Mouse (Mus musculus) R1 (cell line): ENCODE measurements around the gene Pitpnc1.
"Not testable (repeated sequence)": the region's sequence is repeated elsewhere in the genome, so short reads cannot be mapped to it uniquely, and the experiment has no call there.

Experiments used
- DNase-seq: peaks from one replicate; pipeline ENCODE4 v3.0.0-alpha.2; 2018; ENCODE audit warnings: low read depth, low spot score

Gene Pitpnc1

DNA sequence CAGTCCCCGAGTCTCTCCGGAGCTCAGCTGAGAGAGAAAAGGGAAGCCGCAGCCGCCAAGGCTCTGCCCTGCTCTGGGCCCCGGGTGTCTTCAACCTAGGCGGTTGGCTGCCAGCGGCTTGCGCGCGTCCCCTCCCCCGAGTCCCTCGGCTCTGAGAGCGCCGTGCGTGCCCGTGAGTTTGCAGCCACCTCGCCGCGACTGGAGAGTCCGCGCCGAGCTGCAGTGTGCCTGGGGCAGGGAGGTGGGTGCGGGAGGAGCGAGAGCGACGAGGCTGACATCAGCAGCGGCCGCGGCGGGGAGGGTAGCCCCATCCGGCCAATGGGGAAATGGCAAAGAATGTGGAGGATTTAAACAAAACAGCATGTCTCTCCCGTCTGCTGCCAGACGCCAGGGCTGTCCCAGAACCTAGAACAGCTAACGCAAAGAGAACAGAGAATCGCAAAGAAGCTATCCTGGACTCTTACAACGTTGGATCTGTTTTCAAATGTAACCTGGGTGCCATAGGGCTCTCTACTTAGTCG lies at the start of gene Pitpnc1:
Pitpnc1 (minus strand) TSS at position 179 of the 521 bp plus-strand sequence.
- peak; percentile 92 for DNase-seq

DNA sequence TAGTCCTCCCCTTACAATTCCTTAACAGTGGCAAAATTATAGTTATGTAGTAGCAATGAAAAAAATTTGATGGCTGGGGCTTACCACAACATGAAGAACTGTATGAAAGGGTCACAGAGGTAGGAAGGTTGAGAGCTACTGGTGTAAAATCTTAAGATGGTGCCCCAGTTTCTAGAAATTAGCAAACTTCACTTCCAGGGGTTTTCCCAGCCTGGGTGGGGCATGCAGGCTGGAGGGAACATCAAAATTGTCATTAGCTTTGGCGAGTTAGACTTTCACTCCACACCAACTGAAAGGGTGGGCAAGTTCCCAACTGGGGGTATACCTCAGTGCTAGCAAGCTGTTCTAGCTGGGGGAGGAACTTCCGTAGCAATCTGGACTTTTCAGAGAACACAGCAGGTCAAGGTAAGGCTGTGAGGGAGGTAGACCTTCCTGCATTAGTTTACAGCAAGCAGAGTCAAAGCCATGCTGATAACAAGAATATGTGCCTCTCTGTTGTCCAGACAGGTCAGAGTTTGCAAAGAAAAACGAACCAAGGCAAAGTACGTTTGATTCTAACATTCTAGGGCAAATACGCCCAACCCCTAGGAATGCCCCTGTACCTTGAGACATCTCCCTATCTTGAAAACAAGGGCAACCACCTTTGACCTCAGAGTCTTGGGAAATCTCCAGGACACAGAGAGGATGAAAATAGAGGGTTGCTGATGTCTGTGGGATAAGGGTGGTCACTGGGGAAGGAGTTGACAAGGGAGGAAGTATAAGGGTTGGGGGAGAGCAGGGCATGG lies 48.3 kb upstream of the Pitpnc1 start:
- DNase-seq, result no peak

DNA sequence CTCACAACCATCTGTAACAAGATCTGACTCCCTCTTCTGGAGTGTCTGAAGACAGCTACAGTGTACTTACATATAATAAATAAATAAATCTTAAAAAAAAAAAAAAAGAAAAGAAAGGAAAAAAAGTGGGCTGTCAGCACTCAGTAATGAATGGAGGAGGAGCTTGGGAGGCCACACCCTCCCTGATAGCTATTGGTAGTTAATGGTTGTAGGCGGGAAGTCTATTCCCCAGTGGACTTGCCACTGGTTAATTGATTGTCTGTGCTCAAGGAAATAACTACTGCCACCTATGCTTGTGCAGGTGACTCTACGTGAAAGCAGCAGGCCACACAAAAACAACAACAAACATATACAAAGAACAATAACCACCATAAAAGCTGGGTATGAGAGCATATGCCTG lies 45.9 kb upstream of the Pitpnc1 start:
- DNase-seq, result peak; percentile 69

DNA sequence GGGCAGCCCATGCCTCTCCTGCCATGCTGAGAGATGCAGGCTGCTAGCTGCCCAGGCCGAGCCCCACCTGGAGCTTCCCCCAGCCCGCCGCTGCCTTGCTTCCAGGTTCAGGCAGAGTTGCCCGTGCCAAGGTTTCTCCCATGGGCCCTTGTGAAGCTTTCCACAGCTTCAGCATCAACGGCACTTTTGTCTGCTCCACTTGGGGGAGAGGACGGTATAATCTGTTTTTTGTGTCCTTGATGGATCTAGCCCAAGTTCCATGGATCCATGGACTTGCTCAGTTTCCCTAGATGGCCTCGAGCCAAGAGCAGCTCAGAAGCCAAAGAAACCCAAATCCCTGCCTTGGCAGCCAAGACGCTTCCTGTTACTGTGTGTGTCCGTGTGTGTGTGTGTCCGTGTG lies 42.5 kb upstream of the Pitpnc1 start:
- no peak for DNase-seq

GRCm38 (mm10) chr11:107511954-107512353 lies 41.5 kb upstream of the Pitpnc1 start:
- peak; percentile 81 for DNase-seq

GRCm38 (mm10) chr11:107510362-107511269 lies 40.1 kb upstream of the Pitpnc1 start:
- DNase-seq, result peak; percentile 78

- DNase-seq, result peak; percentile 76
Observed at GRCm38 (mm10) chr11:107509631-107510338, 39.3 kb upstream of the Pitpnc1 start.

DNA sequence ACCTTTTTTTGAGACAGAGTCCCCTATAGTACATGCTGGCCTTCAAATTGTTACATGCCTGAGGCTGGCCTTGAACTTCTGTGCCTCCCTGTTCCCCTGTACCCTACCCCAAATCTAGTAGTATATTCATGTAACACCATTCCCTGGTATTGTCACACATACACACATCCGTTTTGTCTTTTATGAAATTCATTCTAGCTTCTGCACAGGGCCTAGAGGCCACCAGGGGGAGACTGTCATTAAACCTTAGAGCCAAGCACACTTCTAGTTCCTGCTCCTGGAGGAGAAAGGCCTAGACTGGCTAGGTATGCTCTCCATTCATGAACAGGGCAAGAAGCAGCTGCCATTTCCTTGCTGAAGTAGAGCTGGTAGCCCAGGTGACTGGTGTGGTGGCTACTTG lies 35.8 kb upstream of the Pitpnc1 start:
- DNase-seq, result peak; percentile 89

DNA sequence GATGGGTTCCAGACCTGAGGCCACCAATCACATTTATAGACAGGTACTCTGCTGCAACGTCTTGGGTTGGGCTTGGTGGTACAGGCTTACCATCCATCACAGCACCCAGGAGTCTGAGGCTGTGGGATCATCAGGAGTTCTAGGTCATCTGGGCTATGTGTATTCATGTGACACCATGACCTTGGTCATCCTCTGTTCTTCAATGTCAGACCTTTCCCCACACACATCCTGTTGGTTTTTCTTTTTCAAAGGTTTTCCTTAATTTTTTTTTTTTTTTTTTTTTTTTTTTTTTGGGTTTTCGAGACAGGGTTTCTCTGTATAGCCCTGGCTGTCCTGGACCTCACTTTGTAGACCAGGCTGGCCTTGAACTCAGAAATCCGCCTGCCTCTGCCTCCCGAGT lies 33.9 kb upstream of the Pitpnc1 start:
- DNase-seq, result not testable (repeated sequence)

DNA sequence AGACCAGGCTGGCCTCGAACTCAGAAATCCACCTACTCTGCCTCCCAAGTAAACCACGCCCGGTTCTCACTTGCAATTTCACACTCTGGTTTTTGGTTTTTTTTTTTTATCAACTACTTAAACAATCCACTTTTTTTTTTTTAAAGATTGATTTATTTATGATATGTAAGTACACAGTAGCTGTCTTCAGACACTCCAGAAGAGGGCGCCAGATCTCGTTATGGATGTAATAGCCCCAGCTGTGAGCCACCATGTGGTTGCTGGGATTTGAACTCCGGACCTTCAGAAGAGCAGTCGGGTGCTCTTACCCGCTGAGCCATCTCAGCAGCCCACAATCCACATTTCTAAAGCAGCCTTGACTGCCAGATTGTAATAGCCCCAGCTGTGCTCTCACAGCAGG lies 32.3 kb upstream of the Pitpnc1 start:
- DNase-seq, result no peak

DNA sequence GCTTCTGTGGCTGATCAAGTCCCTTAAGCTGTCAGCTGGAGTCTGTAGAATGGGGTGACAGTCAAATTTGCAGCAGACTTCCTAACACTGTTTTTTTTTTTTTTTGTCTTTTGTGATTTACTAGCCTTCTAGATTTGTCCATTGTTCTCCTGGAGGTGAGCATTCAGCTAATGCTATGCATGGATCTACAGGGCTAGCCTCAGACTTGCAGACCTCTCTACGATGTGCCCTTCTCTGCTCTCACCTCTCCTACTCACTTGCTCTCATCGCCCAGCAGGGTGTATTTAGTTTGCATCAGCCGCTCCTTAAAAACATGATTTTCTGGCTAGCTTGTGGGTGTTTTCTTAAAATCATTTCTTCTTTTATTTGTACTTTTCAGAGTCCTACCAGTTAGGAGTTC lies 13.8 kb upstream of the Pitpnc1 start:
- DNase-seq, result peak; percentile 83

DNA sequence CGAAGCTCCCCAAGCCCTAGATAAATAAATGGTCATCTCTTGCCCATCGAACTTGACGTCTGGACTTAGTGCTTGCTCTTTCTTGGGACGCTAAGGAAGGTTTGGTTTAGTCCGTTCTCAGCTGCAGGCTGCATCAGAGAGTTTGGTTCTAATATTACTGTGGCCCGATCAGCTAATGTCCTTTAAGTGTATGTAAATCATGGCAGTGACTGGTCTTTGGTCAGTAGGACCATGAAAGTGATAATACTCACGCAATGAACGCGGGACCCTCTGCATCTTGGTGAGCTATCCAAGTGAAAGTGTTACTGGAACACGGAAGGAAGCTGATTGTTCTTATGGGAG lies 9.3 kb upstream of the Pitpnc1 start:
- DNase-seq, result no peak

DNA sequence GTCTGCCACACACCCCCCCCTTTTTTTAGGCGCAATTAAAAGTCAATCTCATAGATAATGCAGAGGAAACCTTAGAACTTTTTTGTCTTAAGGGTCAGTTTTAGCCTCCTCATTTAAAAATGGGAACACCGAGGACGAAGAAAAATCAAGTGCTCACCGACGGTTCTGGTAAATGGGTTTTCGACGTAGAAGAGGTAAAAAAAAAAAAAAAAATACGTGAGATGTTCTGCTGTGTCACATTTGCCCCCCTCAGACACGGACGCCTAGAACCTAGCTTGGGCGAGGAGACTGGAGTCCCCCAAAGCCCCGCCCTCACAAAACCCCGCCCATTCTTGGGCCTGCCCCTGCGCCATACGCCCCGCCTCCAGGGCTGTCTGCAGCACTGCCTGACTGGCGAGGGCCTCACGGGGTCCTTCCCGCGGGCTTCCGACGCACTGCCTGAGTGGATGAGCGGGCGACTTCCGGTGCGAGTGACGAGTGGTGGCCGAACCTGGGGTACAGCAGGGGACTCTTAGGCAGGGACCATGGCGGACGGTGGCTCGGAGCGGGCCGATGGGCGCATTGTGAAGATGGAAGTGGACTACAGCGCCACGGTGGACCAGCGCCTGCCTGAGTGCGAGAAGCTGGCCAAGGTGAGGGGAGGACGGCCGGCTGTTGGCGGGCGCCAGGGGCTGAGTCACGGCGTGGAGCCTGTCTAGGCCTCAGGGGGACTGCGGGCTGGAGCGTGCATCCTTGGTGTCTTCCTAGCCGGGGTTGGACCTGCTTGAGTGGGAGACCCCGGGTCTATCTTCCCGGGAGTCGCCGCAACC lies 8.8 kb upstream of the Pitpnc1 start, which contains the start of gene Psmd12:
Psmd12 (plus strand) TSS at position 432 of the 809 bp plus-strand sequence.
- DNase-seq, result peak; percentile 94

GRCm38 (mm10) chr11:107473137-107473820 lies 2.8 kb upstream of the Pitpnc1 start:
- DNase-seq, result peak; percentile 94

DNA sequence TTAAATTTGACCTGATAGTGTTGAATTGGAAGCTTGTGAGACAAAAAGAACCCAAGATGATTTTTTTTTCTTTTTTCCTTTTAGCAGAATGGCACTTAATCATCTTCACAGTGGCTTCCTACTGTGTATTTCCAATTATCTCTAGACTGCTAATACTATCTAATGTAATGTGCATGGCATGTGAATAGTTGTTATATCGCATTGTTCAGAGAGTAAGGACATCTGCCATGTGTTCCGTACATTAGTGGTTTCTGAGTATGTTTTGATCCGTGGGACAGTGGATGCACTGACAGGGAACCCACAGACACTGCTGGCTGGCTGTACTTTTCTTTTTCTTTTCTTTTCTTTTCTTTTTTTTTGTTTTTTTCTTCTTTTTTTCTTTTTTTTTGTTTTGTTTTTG lies 1.8 kb upstream of the Pitpnc1 start:
- no peak for DNase-seq

DNA sequence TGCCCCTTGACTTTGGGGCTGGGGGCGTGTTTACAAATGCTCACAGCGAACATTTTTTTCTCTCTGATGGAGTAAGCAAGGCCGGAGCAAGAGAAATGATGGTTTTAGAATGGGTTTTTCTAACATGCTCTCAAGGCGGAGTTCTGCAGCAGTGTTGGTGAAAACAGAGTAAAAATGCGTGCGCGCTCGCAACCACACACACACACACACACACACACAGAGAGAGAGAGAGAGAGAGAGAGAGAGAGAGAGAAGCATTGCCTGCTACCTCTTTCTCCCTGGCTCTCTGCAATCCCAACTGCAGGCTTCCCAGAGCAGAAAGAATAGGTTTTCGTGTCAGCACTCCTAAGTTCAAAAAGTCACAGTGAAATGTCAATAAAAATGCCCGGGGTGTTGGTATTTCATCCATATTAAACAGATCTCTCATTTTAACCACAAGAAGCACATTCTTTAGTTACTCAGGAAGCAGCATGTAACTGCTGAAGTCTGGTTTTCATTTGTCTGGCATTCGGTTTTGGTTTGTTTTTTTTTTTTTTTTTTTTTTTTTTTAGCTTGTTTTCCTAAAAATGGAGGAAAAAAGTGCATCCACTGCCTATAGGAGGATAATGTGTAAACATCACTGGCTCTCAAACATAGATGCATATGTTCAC lies 697 bp upstream of the Pitpnc1 start:
- no peak for DNase-seq

DNA sequence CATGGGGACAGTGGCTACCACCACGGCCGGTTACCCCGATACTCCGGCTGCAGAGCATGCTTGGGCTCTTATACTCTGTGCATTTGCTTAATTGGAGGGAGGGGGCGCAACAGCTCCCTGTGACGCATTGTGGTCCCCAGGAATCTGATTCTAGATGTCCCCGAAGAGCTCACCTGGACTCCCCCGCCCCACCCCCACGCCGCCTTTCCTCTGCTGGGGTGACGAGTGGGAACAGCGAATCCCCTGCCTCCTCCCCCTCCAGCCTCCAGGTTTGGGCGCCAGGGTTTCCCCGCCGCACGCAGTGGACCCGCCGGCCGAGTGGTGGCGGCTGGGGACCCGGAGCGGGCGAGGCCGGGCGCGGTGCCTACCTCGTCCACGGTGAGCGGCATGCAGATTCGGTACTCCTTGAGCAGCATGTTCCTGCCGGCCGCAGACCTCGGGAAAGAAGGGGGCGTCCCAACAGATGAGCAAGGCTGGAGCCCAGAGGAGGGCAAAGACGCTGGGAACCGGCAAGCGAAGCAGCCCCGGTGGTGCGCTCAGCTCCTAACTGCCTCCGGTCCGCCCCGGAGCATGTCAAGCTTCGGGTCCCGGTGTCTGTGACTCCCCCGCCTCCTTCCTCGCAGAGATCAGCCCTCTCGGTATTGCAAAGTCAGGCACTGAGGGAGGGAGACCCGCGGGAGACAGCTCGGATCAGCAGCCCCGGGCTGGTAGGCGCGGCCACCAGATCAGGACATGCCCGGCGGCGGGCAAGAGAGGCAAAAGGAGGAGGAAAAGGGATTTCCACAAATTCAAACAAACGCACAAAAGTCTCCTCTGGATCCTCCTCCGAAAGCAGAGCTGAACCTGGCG lies 752 bp downstream of the Pitpnc1 start:
- peak; percentile 66 for DNase-seq

GRCm38 (mm10) chr11:107469031-107469522 lies 1.4 kb downstream of the Pitpnc1 start:
- peak; percentile 75 for DNase-seq
